Mouse (Mus musculus) MEL (cell line): ENCODE measurements around the gene Gm10300.

Source experiments
- CHD2 ChIP-seq: IDR thresholded peaks from 2 replicates; pipeline ENCODE4 v1.6.1; 2011; ENCODE audit warnings: low read length, improper control_type of control experiment
- CTCF ChIP-seq, 3 experiments: IDR thresholded peaks in 2 of 3; conservative IDR thresholded peaks in 1 of 3; 2 replicates each; pipeline ENCODE4 v1.5.1; 2011 to 2012; ENCODE audit warnings: low read length in 3 of 3, low read depth in 2 of 3, mild to moderate bottlenecking in 2 of 3, improper control_type of control experiment in 1 of 3, inconsistent platforms in 1 of 3, mixed read lengths in 1 of 3, moderate library complexity in 1 of 3; ENCODE audit not compliant: control insufficient read depth in 1 of 3, insufficient read depth in 1 of 3, poor library complexity in 1 of 3, severe bottlenecking in 1 of 3
- EP300 ChIP-seq, 2 experiments: IDR thresholded peaks; 2 replicates each; pipeline ENCODE4 v1.6.1; 2011; ENCODE audit warnings: improper control_type of control experiment in 2 of 2, low read length in 2 of 2, low read depth in 1 of 2, mild to moderate bottlenecking in 1 of 2
- JUND ChIP-seq: IDR thresholded peaks from 2 replicates; pipeline ENCODE4 v1.6.1; 2011; ENCODE audit warnings: low read depth, mild to moderate bottlenecking, improper control_type of control experiment, low read length
- KAT2A ChIP-seq: conservative IDR thresholded peaks from 2 replicates; pipeline ENCODE4 v1.6.1; 2012; ENCODE audit warnings: low read depth, low read length, improper control_type of control experiment, inconsistent platforms
- MAFK ChIP-seq: IDR thresholded peaks from 2 replicates; pipeline ENCODE4 v1.6.1; 2011; ENCODE audit warnings: low read depth, mild to moderate bottlenecking, low read length, improper control_type of control experiment, borderline replicate concordance
- MYC ChIP-seq: IDR thresholded peaks from 2 replicates; pipeline ENCODE4 v1.6.1; 2011; ENCODE audit warnings: low read depth, mild to moderate bottlenecking, low read length, improper control_type of control experiment, moderate library complexity
- POLR2A ChIP-seq, 2 experiments: IDR thresholded peaks; 2 replicates each; pipeline ENCODE4 v1.6.1; 2011 to 2012; ENCODE audit warnings: low read length in 2 of 2, mild to moderate bottlenecking in 2 of 2, control low read depth in 1 of 2, improper control_type of control experiment in 1 of 2, low read depth in 1 of 2, moderate library complexity in 1 of 2; ENCODE audit not compliant: control insufficient read depth in 1 of 2, insufficient read depth in 1 of 2, poor library complexity in 1 of 2
- RCOR1 ChIP-seq: IDR thresholded peaks from 2 replicates; pipeline ENCODE4 v1.6.1; 2012; ENCODE audit warnings: low read depth, mild to moderate bottlenecking, inconsistent platforms, low read length, improper control_type of control experiment
- SMC3 ChIP-seq: IDR thresholded peaks from 2 replicates; pipeline ENCODE4 v1.6.1; 2011; ENCODE audit warnings: low read depth, low read length, improper control_type of control experiment
- ZMIZ1 ChIP-seq: IDR thresholded peaks from 2 replicates; pipeline ENCODE4 v1.6.1; 2012; ENCODE audit warnings: low read depth, mild to moderate bottlenecking, inconsistent platforms, low read length, improper control_type of control experiment, moderate library complexity

GRCm38 (mm10) chr4:132119566-132119965, 45.1 kb downstream of the Gm10300 start:
- no peak for TF ChIP-seq CHD2
- TF ChIP-seq CTCF (IDR thresholded peaks at IDR 0.05 in 2 of 3, conservative IDR thresholded peaks at IDR 0.05 in 1 of 3; ENCODE audit: control insufficient read depth in 1 of 3, insufficient read depth in 1 of 3, low read depth in 2 of 3, low read length in 3 of 3, poor library complexity in 1 of 3, severe bottlenecking in 1 of 3), result no peak
- no peak for TF ChIP-seq KAT2A
- no peak for TF ChIP-seq JUND
- no peak for TF ChIP-seq MAFK
- no peak for TF ChIP-seq SMC3
- TF ChIP-seq MYC, result no peak
- TF ChIP-seq POLR2A (IDR thresholded peaks at IDR 0.05; ENCODE audit: control insufficient read depth in 1 of 2, insufficient read depth in 1 of 2, low read depth in 1 of 2, low read length in 2 of 2, poor library complexity in 1 of 2), result no peak
- no peak for TF ChIP-seq RCOR1
- TF ChIP-seq ZMIZ1, result no peak
- TF ChIP-seq EP300 (IDR thresholded peaks at IDR 0.05; ENCODE audit: low read depth in 1 of 2, low read length in 2 of 2), result no peak
